Comparison of ENCODE assay signal across 7 mouse cellular contexts in genomic region chr11:97151343-97151801, GRCm38 (mm10). TPM values are rescaled to one million over a fixed set of nuclear protein-coding genes. Genes with fewer than 3 reads are reported as not detected.
DNase-seq lines count a peak whose midpoint lies in the region; ATAC-seq lines count a peak whose summit lies in the region.

Gene Tbkbp1, minus strand, starts transcription at chr11:97151495.

- H3K4me3 ChIP-seq in heart, embryonic 13.5 days, result peak within 1 kb of the TSS; percentile 83
- H3K4me3 ChIP-seq in stomach, embryonic 15.5 days (replicated peaks), result peak within 1 kb of the TSS; percentile 75

- no peaks in the 10 kb centered on the region for H3K9me3 ChIP-seq in heart, embryonic 13.5 days
- H3K9me3 ChIP-seq in stomach, embryonic 15.5 days, result no peaks in the 10 kb centered on the region

- WGBS in heart, embryonic 13.5 days, result 0% methylated on average over 31 of the region's 64 CpGs
- under 1% methylated on average over 36 of the region's 64 CpGs for WGBS in stomach, embryonic 15.5 days

- H3K27ac ChIP-seq in heart, embryonic 13.5 days (replicated peaks), result peak within 1 kb of the TSS; percentile 90
- peak within 1 kb of the TSS; percentile 78 for H3K27ac ChIP-seq in stomach, embryonic 15.5 days

- H3K27me3 ChIP-seq in heart, embryonic 13.5 days (replicated peaks), result peaks cover 18% of the 10 kb centered on the region
- H3K27me3 ChIP-seq in stomach, embryonic 15.5 days (replicated peaks), result no peaks in the 10 kb centered on the region

- DNase-seq in urinary bladder, adult 2 months (ENCODE audit: low spot score), result no peak
- no peak for DNase-seq in urinary bladder, postnatal 14 days (ENCODE audit: low spot score)
- DNase-seq in cerebellum, postnatal 25 days, result peak; percentile 81 to 84
- DNase-seq in layer of hippocampus, postnatal 10 days (ENCODE audit: low spot score in 2 of 2), result peak; percentile 70 to 83
- peak; percentile 40 to 71 for DNase-seq in lung, postnatal 4 days

- ATAC-seq in heart, embryonic 13.5 days (ENCODE audit: extremely low read depth, insufficient number of reproducible peaks, low FRiP score, low TSS enrichment), result no peak
- ATAC-seq in stomach, embryonic 15.5 days (ENCODE audit: insufficient read depth, low FRiP score, low read depth), result no peak

- peak within 1 kb of the TSS; percentile 93 for H3K4me2 ChIP-seq in heart, embryonic 13.5 days
- H3K4me2 ChIP-seq in stomach, embryonic 15.5 days, result peak within 1 kb of the TSS; percentile 93

- peaks cover 35% of the 10 kb centered on the region for H3K36me3 ChIP-seq in heart, embryonic 13.5 days
- no peaks in the 10 kb centered on the region for H3K36me3 ChIP-seq in stomach, embryonic 15.5 days

- H3K4me1 ChIP-seq in heart, embryonic 13.5 days, result peaks cover 55% of the 10 kb centered on the region
- H3K4me1 ChIP-seq in stomach, embryonic 15.5 days, result peaks cover 32% of the 10 kb centered on the region

- peak within 1 kb of the TSS; percentile 89 for H3K9ac ChIP-seq in heart, embryonic 13.5 days
- H3K9ac ChIP-seq in stomach, embryonic 15.5 days, result peak within 1 kb of the TSS; percentile 51

RNA-seq across cellular contexts. Expression of gene Tbkbp1, which starts in this region (rescaled TPM):
- 21.3 and 31.5 TPM in 2 replicates for polyA plus RNA-seq in urinary bladder, adult 2 months (2012; rRNA removed)
- 5.5 and 6.6 TPM in 2 replicates for polyA plus RNA-seq in heart, embryonic 13.5 days (2015; fragmentation: Nextera tagmentation; extraction: Ambion mirVana)
- total RNA-seq in layer of hippocampus, postnatal 10 days (2021), result 10 to 100 TPM; 54.4 to 60.4 TPM
- 4.1 and 5.3 TPM in 2 replicates for polyA plus RNA-seq in stomach, embryonic 15.5 days (2015; fragmentation: Nextera tagmentation; extraction: Ambion mirVana)

Comparison
In these comparisons a context has a peak if more than half of its experiments do, and no peak if none do; other contexts are left out.
1. DNase-seq: peak in cerebellum, postnatal 25 days (2 of 2), layer of hippocampus, postnatal 10 days (2 of 2) and lung, postnatal 4 days (2 of 2); none in urinary bladder, adult 2 months (single experiment) and urinary bladder, postnatal 14 days (single experiment).